Mouse (Mus musculus): ENCODE results near the gene Abcg5.

DNA sequence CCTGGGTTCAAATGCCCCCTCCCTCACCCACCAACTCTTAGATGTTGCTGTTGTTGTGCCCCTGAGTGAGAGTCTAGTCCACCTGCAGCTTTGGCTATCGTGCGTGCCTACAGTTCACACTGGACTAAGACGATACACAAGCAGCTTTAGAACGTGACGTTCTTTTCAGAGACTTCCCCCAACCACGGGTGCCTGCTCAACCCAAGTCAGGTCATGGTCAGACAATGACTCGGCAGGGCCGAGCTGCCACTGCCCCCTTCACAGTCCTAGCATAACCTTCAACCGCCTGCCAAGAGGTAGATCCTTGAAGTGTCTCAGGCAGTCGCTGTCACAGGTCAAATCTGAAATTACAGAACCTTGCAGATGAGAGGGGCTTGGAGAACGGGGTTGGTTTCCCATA is 6.0 kb upstream of the Abcg5 start:
- no peak for TF ChIP-seq CTCF (conservative IDR thresholded peaks at IDR 0.05; ENCODE audit: insufficient read depth, insufficient read length, low read depth, low read length)
- no peak for TF ChIP-seq POLR2A (IDR thresholded peaks at IDR 0.05; ENCODE audit: low read depth, low read length)
